Mouse (Mus musculus): ENCODE measurements at regions not wholly inside any gene's neighbourhood (a gene's known extent, or its start where the extent isn't known, plus 50 kb on each side); places are given as distances from the start of the nearest gene placed in this dataset.
A peak's percentile ranks its signal among the peaks of the same experiment; 100 is the strongest.

GRCm38 (mm10) chr5:57102897-57103296, 614.9 kb upstream of the Pcdh7 start:
- no peak overlapping the region for H3K4me3 ChIP-seq (ENCODE audit: insufficient read depth, low read depth, low read length)
- DNase-seq = no peak
- H3K27ac ChIP-seq (ENCODE audit: insufficient read depth, low read depth, low read length) = no peak overlapping the region
- no peak for TF ChIP-seq POLR2A (IDR thresholded peaks at IDR 0.05; ENCODE audit: low read depth, low read length)
- TF ChIP-seq CTCF (conservative IDR thresholded peaks at IDR 0.05; ENCODE audit: insufficient read depth, insufficient read length, low read depth, low read length) = no peak
- no peaks in the 10 kb centered on the region for H3K4me1 ChIP-seq (ENCODE audit: control insufficient read depth, insufficient read depth, low read length)
- H3K27me3 ChIP-seq (replicated peaks; ENCODE audit: control insufficient read depth, insufficient read depth, low read length) = no peaks in the 10 kb centered on the region
- H3K36me3 ChIP-seq (ENCODE audit: control insufficient read depth, insufficient read depth, low read length) = no peaks in the 10 kb centered on the region

- TF ChIP-seq CTCF (conservative IDR thresholded peaks at IDR 0.05; ENCODE audit: insufficient read depth, insufficient read length, low read depth, low read length) (no peak), POLR2A (IDR thresholded peaks at IDR 0.05; ENCODE audit: low read depth, low read length) (no peak)
- WGBS = 53% methylated on average over 1 of the region's 1 CpGs
- peak; percentile 3 for DNase-seq
- Histone ChIP-seq H3K36me3 (ENCODE audit: control insufficient read depth, insufficient read depth, low read length) (no peaks in the 10 kb centered on the region), H3K4me1 (ENCODE audit: control insufficient read depth, insufficient read depth, low read length) (no peaks in the 10 kb centered on the region), H3K27me3 (replicated peaks; ENCODE audit: control insufficient read depth, insufficient read depth, low read length) (no peaks in the 10 kb centered on the region), H3K4me3 (ENCODE audit: insufficient read depth, low read depth, low read length) (no peak overlapping the region), H3K27ac (ENCODE audit: insufficient read depth, low read depth, low read length) (no peak overlapping the region)
These were observed 589.3 kb upstream of the Pcdh7 start for GRCm38 (mm10) chr5:57128478-57128877.

Measured in kidney, adult 2 months (tissue).